Mouse (Mus musculus) kidney, embryonic 14.5 days (tissue): Measurements from ENCODE around the gene Hc. TPM values are rescaled to one million over a fixed set of nuclear protein-coding genes. Genes with fewer than 3 reads are reported as not detected.

ENCODE experiments used
- ATAC-seq: fragments of 200-750 bp; cut with Nextera tagmentation; 2 replicates; pipeline ENCODE4 v1.8.0; 2017; ENCODE audit warnings: moderate number of reproducible peaks, mild to moderate bottlenecking, moderate TSS enrichment, moderate library complexity; ENCODE audit not compliant: low FRiP score, low TSS enrichment
- H3K27ac ChIP-seq: fragments of 300-500 bp; sonication (generic); 2 replicates; pipeline ENCODE4 v1.5.1; 2014; ENCODE audit warnings: low read depth, mild to moderate bottlenecking, low read length, moderate library complexity, mixed read lengths
- H3K27me3 ChIP-seq: fragments of 300-500 bp; sonication (generic); 2 replicates; pipeline ENCODE4 v1.6.1; 2014; ENCODE audit warnings: mild to moderate bottlenecking, low read length; ENCODE audit not compliant: control insufficient read depth, insufficient read depth
- H3K36me3 ChIP-seq: fragments of 300-500 bp; sonication (generic); 2 replicates; pipeline ENCODE4 v1.6.1; 2014; ENCODE audit warnings: low read length, mixed read lengths; ENCODE audit not compliant: control insufficient read depth, insufficient read depth
- H3K4me1 ChIP-seq: fragments of 300-500 bp; sonication (generic); 2 replicates; pipeline ENCODE4 v1.6.1; 2014; ENCODE audit warnings: low read length, mixed read lengths; ENCODE audit not compliant: control insufficient read depth, insufficient read depth
- H3K4me2 ChIP-seq: fragments of 300-500 bp; sonication (generic); replicated peaks from 2 replicates; pipeline ENCODE4 v1.6.1; 2014; ENCODE audit warnings: low read depth, mild to moderate bottlenecking, low read length
- H3K4me3 ChIP-seq: fragments of 300-500 bp; sonication (generic); 2 replicates; pipeline ENCODE4 v1.5.1; 2014; ENCODE audit warnings: mild to moderate bottlenecking, low read length
- H3K9ac ChIP-seq: fragments of 300-500 bp; sonication (generic); 2 replicates; pipeline ENCODE4 v1.6.1; 2014; ENCODE audit warnings: low read depth, mild to moderate bottlenecking, low read length, moderate library complexity
- H3K9me3 ChIP-seq: fragments of 300-500 bp; sonication (generic); 2 replicates; pipeline ENCODE4 v1.6.1; 2016; ENCODE audit warnings: low read length; ENCODE audit not compliant: control insufficient read depth
- WGBS: fragments of 180-500 bp; shearing (Covaris S2); extraction: QIAGEN DNeasy Blood & Tissue Kit; methylation state at CpG from one replicate; pipeline ENCODE4 v1.1.7; 2014; 5-methylcytosine and 5-hydroxymethylcytosine counted together
- polyA plus RNA-seq: library from polyadenylated mRNA; unstranded; fragments of >200 nt; fragmentation: Nextera tagmentation; extraction: Ambion mirVana; gene quantifications from 2 replicates; pipeline ENCODE4 v1.2.1, GENCODE M21; 2014

The Hc gene
- 0.31 and 0.43 TPM in 2 replicates for polyA plus RNA-seq

DNA sequence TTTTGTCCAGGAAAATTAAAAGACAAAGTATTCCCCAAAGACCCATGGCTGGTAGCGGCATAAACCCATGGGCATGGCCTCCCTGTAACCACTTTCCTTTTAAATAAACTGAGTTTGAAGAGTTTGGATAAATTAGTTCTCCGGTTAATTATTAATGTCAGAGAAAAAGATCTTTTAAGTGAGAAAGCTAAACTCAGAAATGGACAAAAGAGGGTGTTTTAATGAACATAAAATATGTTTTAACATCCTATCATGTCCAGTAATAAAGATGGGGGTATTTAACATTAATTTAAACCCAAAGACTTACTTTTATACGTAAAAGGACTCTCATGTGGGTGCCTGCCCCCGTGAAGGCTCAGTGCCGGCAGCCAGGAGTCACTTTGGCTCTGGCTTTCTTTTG, at the start of gene Hc:
Gene Hc, minus strand, starts transcription at position 101 of the 400 bp plus-strand sequence.
- 68% methylated on average over 5 of the region's 5 CpGs for WGBS
- no peak within 1 kb of the TSS for H3K9ac ChIP-seq
- H3K36me3 ChIP-seq: no peaks in the 10 kb centered on the region
- no peak for ATAC-seq
- no peaks in the 10 kb centered on the region for H3K4me1 ChIP-seq
- H3K4me2 ChIP-seq: no peak within 1 kb of the TSS
- H3K27ac ChIP-seq: no peak within 1 kb of the TSS
- H3K27me3 ChIP-seq: no peaks in the 10 kb centered on the region
- H3K9me3 ChIP-seq: no peaks in the 10 kb centered on the region
- H3K4me3 ChIP-seq: no peak within 1 kb of the TSS

DNA sequence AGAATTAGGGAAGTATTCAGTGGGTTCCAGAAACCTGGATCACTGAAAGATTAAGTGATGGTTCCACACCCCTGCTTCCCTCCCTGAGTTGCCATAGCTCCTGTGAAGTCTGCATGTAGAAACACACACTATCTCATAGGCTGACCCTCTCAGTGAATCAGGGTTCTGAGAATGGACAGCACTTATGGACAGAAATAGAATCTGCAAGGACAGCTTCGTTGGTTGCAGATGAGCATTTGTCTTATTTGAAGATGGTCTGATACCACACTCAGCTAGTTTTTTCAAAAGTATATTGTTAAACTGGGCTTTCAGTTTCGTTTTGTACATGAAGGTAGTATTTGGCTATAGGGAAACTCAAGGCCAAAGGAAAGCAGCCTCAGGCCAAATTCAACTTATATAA, 49.3 kb upstream of the Hc start:
- Histone ChIP-seq H3K9me3 (no peaks in the 10 kb centered on the region), H3K4me1 (no peaks in the 10 kb centered on the region), H3K4me2 (no peak overlapping the region), H3K4me3 (no peak overlapping the region), H3K36me3 (0 out of 2 replicates have a peak, but pooled peaks cover 4% of the 10 kb centered on the region), H3K27ac (no peak overlapping the region), H3K27me3 (no peaks in the 10 kb centered on the region), H3K9ac (no peak overlapping the region)
- WGBS: 85% methylated on average over 2 of the region's 2 CpGs
- ATAC-seq: no peak

DNA sequence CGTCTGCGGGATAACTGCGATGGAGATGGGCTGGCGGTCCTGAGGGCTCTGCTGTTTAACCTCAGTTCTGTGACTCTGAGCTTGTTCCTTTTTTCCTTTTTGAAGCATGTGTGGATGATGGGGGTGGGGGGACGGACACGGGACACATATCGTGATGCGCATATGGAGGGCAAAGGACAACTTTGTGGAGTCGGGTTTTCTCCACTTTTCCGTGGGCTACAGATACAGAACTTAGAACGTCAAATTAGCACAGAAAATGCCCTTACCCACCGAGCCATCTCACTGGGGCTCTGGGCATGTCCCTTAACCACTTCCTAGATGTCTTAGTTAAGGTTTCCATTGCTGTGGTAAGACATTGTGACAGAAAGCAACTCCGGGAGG, 48.7 kb upstream of the Hc start:
- 2% methylated on average over 13 of the region's 13 CpGs for WGBS
- Histone ChIP-seq H3K4me2 (peak overlapping the region; percentile 77), H3K9me3 (no peaks in the 10 kb centered on the region), H3K4me1 (no peaks in the 10 kb centered on the region), H3K27ac (no peak overlapping the region), H3K4me3 (peak overlapping the region; percentile 82), H3K36me3 (0 out of 2 replicates have a peak, but pooled peaks cover 4% of the 10 kb centered on the region), H3K9ac (peak overlapping the region; percentile 84), H3K27me3 (no peaks in the 10 kb centered on the region)
- no peak for ATAC-seq

DNA sequence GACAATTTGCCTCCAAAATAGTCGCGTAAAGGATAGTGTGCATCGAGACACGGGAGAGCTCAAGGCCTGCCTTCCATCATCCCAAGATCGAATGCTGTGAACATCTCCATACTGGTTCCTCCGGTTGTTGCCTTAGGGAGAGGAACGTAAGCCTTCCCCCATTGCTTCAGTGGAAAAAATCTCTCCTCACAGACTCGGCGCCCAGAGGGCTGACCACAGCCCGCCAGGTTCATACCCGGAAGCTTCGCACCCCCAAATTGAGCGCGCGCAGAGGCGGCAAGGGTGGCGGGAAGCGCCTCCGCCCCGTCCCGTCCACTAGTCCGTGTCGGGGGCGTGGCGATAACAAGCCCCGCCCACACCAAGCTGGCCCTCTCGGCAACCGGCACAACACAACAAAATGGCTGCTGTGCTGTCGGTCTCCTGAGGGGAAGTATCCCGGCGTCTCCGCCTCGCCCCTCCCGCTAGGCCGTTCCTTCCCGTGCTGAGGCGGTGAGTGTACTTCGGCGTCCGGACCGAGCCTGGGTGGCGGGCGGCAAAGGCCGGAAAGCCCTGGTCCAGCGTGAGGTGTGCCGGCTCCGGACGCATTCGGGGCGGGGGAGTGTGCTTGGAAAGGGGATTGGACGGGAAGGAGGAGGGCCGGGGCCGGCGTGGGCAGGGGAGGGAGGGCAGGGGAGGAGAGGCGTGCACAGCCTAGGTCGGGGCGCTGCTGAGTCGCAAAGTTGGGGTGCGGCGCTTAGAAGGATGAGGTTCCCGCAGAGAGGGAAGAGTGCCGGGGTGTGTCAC, 48.1 kb upstream of the Hc start, which contains the start of gene Cntrl:
Gene Cntrl, plus strand, starts transcription at position 352 of the 783 bp plus-strand sequence.
- WGBS: under 1% methylated on average over 62 of the region's 62 CpGs
- no peaks in the 10 kb centered on the region for H3K9me3 ChIP-seq
- H3K9ac ChIP-seq: peak within 1 kb of the TSS; percentile 84
- peak within 1 kb of the TSS; percentile 82 for H3K4me3 ChIP-seq
- no peaks in the 10 kb centered on the region for H3K36me3 ChIP-seq
- H3K4me1 ChIP-seq: no peaks in the 10 kb centered on the region
- H3K27me3 ChIP-seq: no peaks in the 10 kb centered on the region
- peak; percentile 94 for ATAC-seq
- peak within 1 kb of the TSS; percentile 90 for H3K27ac ChIP-seq
- peak within 1 kb of the TSS; percentile 77 for H3K4me2 ChIP-seq

DNA sequence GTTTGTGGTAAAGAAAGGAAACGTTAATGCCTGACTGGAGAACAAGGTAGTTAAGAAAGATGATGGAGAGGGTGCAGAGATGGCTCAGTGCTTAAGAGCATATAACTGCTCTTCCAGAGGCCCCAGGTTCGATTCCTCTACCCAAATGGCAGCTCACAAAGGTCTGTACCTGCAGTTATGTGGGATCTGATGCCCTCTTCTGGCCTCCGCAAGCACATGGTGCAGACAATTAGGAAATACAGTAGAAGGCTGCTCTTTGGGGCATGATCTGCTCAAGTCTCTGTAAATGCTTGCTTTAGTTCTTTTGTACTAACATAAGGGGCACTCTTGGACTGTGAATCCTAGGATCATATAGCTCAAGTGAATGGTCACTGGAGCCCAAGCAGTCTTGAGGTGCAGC, 47.5 kb upstream of the Hc start:
- no peaks in the 10 kb centered on the region for H3K4me1 ChIP-seq
- H3K36me3 ChIP-seq: no peaks in the 10 kb centered on the region
- H3K27me3 ChIP-seq: no peaks in the 10 kb centered on the region
- H3K4me2 ChIP-seq: peak overlapping the region; percentile 77
- WGBS: 28% methylated on average over 3 of the region's 3 CpGs
- H3K9ac ChIP-seq: peak overlapping the region; percentile 84
- ATAC-seq: peak; percentile 30; the same call in 1 of the 2 replicates
- peak overlapping the region; percentile 90 for H3K27ac ChIP-seq
- peak overlapping the region; percentile 82 for H3K4me3 ChIP-seq
- no peaks in the 10 kb centered on the region for H3K9me3 ChIP-seq

DNA sequence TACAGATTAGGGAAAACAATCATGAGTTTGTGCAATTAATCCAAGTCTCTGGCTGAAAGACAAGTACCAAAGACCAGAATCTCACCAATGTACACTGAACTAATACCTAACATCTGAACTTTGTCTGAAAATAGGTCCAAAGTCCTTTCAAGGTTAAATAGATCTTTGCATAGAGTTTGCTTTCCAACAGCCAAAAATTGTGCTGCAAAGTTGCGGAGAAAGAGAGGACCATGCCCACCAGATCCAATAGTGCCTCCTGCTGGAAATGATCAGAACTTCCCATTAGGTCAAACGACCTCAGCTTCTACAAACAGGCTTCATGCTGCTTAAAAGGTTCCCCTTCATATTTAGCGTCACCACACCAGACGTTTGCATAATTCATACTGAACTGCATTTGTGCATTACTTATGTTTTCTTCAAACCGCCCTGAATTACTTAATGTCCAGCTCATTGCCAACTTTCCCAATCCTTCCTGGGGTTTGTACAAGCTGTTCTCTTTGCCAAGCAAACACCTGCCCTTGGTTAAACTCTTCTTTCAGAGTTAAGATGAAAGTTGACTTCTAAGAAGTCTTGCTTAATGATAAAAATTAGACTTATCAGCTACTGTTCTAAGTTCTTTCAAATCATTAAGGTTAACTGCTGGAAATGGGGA, 46.9 kb upstream of the Hc start:
- H3K9ac ChIP-seq: no peak overlapping the region
- no peak overlapping the region for H3K4me3 ChIP-seq
- 64% methylated on average over 5 of the region's 5 CpGs for WGBS
- H3K27ac ChIP-seq: no peak overlapping the region
- no peak for ATAC-seq
- H3K36me3 ChIP-seq: no peaks in the 10 kb centered on the region
- H3K4me1 ChIP-seq: 0 out of 2 replicates have a peak, but pooled peaks cover under 1% of the 10 kb centered on the region
- H3K4me2 ChIP-seq: no peak overlapping the region
- H3K27me3 ChIP-seq: no peaks in the 10 kb centered on the region
- no peaks in the 10 kb centered on the region for H3K9me3 ChIP-seq

DNA sequence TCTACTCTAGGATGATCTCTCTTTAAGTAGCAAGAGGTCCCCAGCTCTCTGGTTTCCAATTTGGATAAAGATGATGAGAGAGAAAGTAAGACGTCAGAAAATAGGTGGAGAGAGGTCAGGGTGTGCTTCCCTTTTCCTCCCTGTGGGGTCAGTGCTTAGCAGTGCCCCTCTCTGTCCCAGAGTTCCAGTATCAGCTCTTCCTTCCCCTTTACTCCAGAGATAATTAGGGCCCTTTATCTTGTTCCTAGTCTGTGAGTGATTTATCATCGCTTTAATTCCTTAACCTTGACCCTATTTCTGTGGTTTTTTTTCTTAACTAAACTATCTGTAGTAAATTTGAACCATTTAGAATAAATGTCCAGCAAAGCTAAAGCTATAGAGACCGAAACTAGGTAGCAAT, 43.6 kb upstream of the Hc start:
- 0 out of 2 replicates have a peak, but pooled peaks cover 2% of the 10 kb centered on the region for H3K4me1 ChIP-seq
- no peak for ATAC-seq
- WGBS: 31% methylated on average over 3 of the region's 3 CpGs

DNA sequence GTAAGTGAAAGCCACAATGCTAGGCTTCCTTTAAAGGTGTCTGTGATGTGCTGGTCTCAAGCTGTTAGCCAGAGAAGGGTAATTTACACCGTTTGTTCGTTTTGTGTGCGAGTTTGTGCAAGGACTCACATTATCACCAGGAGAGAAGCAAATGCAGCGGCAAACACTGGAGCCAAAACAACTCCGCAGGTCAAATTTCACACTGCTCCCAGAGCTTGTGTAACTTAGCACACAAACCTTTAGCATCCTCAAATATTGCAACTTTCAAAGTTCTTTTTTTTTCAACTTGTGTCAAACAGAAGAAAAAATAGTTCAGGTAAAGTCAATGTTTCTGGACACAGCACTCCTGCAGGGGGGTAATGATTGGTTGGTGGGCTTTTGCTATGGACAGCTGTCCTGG, 42.3 kb upstream of the Hc start:
- no peaks in the 10 kb centered on the region for H3K9me3 ChIP-seq
- no peak for ATAC-seq
- no peak overlapping the region for H3K4me3 ChIP-seq
- no peak overlapping the region for H3K4me2 ChIP-seq
- 0 out of 2 replicates have a peak overlapping the region, but pooled peaks have one; percentile 17 for H3K27ac ChIP-seq
- H3K27me3 ChIP-seq: no peaks in the 10 kb centered on the region
- no peaks in the 10 kb centered on the region for H3K36me3 ChIP-seq
- H3K4me1 ChIP-seq: 0 out of 2 replicates have a peak, but pooled peaks cover 2% of the 10 kb centered on the region
- WGBS: 30% methylated on average over 5 of the region's 5 CpGs
- no peak overlapping the region for H3K9ac ChIP-seq

More for the DNA sequence above, 43.6 kb upstream of the Hc start:
- Histone ChIP-seq H3K27me3 (no peaks in the 10 kb centered on the region), H3K9me3 (no peaks in the 10 kb centered on the region), H3K36me3 (no peaks in the 10 kb centered on the region), H3K27ac (no peak overlapping the region), H3K4me2 (no peak overlapping the region), H3K4me3 (no peak overlapping the region), H3K9ac (no peak overlapping the region)

DNA sequence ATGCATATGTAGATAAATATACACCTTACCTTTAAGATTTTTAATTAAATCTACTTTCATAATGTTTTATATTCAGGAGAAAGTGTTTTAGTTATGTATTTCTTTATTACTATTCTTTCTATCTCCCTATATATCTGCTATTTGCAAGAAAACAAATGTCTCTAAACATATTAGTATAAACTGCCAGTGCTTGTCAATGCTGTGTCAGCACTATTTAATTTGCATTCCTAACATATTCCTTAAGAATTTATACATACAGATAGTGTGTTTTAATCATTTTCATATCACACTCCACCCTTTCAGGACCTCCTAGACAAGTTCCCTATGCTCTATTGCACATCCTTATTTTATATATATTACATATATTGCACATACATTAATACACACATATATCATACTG, 41.5 kb upstream of the Hc start:
- H3K36me3 ChIP-seq: no peaks in the 10 kb centered on the region
- H3K4me2 ChIP-seq: no peak overlapping the region
- H3K9ac ChIP-seq: no peak overlapping the region
- no peaks in the 10 kb centered on the region for H3K27me3 ChIP-seq
- H3K27ac ChIP-seq: no peak overlapping the region
- no peak for ATAC-seq
- no peak overlapping the region for H3K4me3 ChIP-seq
- H3K4me1 ChIP-seq: 0 out of 2 replicates have a peak, but pooled peaks cover 2% of the 10 kb centered on the region
- no peaks in the 10 kb centered on the region for H3K9me3 ChIP-seq
